Mouse (Mus musculus): Measurements from ENCODE around the gene Gm3952. TPM values are rescaled to one million over a fixed set of nuclear protein-coding genes. Genes with fewer than 3 reads are reported as not detected.

Gm3952 gene
- not detected for polyA plus RNA-seq (2017; shearing (Covaris generic))

GRCm38 (mm10) chr8:128798594-128798993 lies at the start of gene Gm3952:
Gm3952 (minus strand) TSS chr8:128798694.
- no peak for ATAC-seq

GRCm38 (mm10) chr8:128843749-128844148 lies 45.3 kb upstream of the Gm3952 start:
- no peak for ATAC-seq

- no peak for ATAC-seq
Measured at GRCm38 (mm10) chr8:128812521-128812920, 14.0 kb upstream of the Gm3952 start.

GRCm38 (mm10) chr8:128735692-128736091 lies 62.8 kb downstream of the Gm3952 start:
- ATAC-seq = no peak

GRCm38 (mm10) chr8:128734118-128734517 lies 64.4 kb downstream of the Gm3952 start:
- no peak for ATAC-seq

- no peak for ATAC-seq
Measured at GRCm38 (mm10) chr8:128732254-128732653, 66.2 kb downstream of the Gm3952 start.

- no peak for ATAC-seq
Measured at GRCm38 (mm10) chr8:128727213-128727612, 71.3 kb downstream of the Gm3952 start.

GRCm38 (mm10) chr8:128724819-128725218 lies 73.7 kb downstream of the Gm3952 start:
- peak; percentile 24 for ATAC-seq

GRCm38 (mm10) chr8:128716184-128716583 lies 82.3 kb downstream of the Gm3952 start:
- no peak for ATAC-seq

GRCm38 (mm10) chr8:128709261-128709660 lies 89.2 kb downstream of the Gm3952 start:
- peak; percentile 86 for ATAC-seq

GRCm38 (mm10) chr8:128704836-128705235 lies 93.7 kb downstream of the Gm3952 start:
- no peak for ATAC-seq

GRCm38 (mm10) chr8:128704376-128704775 lies 94.1 kb downstream of the Gm3952 start:
- ATAC-seq = no peak

- ATAC-seq = no peak
Measured at GRCm38 (mm10) chr8:128697945-128698344, 100.5 kb downstream of the Gm3952 start.

- no peak for ATAC-seq
Measured at GRCm38 (mm10) chr8:128696701-128697397, 101.6 kb downstream of the Gm3952 start.

Other genes with a start within 250 kb of the Gm3952 start
- 100 to 1,000 TPM; 250 to 278 TPM for gene Itgb1, start 113.0 kb downstream of the Gm3952 start, polyA plus RNA-seq (2017; shearing (Covaris generic))

All from activated CD4-positive, CD25-positive, alpha-beta regulatory T cell, adult 4 months (primary cell).